Mouse (Mus musculus): Measurements from ENCODE around the gene Nceh1.
"Not testable (repeated sequence)": the region's sequence is repeated elsewhere in the genome, so short reads cannot be mapped to it uniquely, and the experiment has no call there.

The Nceh1 gene

GRCm38 (mm10) chr3:27228530-27229309 is 46.0 kb downstream of the Nceh1 start:
- DNase-seq (ENCODE audit: low read depth, low spot score), result no peak

DNA sequence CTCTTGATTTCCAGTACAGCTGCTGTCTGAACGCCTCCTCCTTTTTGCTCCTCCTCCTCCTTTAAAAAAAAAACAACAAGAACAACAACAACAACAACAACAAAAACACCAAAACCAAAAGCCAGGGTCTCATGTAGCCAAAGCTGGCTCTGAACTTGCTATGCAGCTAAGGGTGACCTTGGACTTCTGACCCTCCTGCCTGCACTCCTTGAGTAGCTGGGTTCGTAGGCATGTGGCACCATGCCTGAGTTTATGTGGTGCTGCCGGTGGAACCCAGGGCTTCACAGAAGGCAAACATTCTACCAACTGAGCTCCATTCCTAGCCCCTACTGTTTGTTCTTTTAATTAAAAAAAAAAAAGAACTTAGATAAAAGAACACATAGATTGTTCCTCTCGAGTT is 50.6 kb downstream of the Nceh1 start:
- DNase-seq (ENCODE audit: low read depth, low spot score), result no peak

DNA sequence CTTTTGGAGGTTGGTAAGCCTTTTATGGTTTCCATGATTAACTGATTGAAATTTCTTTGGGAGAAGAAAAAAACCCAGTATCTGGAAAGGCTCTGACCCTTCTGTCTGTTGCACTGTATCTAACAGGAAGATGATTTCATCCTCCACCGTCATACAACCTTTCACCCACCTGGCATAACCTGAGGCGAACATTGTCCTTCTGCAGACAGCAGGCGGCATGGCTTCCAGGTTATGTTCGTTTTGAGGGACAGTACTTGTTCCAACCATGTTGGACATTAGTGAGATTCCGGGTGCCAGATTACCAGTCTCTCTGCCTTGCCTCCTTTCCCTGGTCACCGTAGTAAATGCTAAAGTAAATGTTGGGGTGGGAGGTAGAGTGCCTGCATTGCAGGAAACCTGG is 51.1 kb downstream of the Nceh1 start:
- no peak for DNase-seq (ENCODE audit: low read depth, low spot score)

GRCm38 (mm10) chr3:27234976-27235375 is 52.2 kb downstream of the Nceh1 start:
- DNase-seq (ENCODE audit: low read depth, low spot score), result no peak

DNA sequence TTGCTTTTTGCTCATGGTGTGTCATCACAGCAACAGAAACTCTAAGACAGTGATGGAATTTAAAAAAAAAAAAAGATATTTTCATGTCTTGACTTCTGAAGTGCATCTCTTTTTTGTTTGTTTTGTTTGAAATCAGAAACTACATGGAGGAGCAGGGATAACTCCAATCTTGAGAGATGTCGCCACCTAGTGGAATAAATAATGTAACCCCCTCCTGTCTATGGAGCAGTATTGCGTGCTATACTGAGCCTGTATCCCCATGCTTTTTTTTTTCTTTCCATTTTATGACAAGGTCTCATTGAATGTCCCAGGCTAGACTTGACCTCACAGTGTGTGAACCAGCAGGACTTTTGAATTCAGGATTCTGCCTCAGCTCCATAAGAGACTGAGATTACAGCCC is 54.5 kb downstream of the Nceh1 start:
- DNase-seq (ENCODE audit: low read depth, low spot score), result peak; percentile 68

GRCm38 (mm10) chr3:27238563-27238962 is 55.8 kb downstream of the Nceh1 start:
- no peak for DNase-seq (ENCODE audit: low read depth, low spot score)

GRCm38 (mm10) chr3:27239568-27239967 is 56.8 kb downstream of the Nceh1 start:
- DNase-seq (ENCODE audit: low read depth, low spot score), result peak; percentile 82

DNA sequence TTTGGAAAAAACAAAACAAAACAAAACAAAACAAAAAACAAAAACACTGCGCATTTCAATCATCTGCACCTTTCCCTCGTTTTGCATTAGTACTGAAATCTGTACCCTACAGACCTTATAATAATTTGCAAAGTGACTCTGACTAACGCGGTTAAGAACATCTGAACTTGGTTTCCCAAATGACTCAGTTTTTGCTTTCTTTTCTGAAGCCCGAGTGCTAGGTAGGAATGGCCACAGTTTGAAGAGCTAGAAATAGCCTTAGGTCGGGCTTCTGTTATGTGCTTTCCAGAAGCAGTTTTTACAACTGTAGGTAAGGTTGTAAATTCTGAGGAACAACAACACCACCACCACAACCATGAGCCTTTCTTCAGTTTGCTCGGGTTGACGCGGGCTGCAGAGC is 59.1 kb downstream of the Nceh1 start:
- DNase-seq (ENCODE audit: low read depth, low spot score), result no peak

- DNase-seq (ENCODE audit: low read depth, low spot score), result no peak
These were observed 63.4 kb downstream of the Nceh1 start for GRCm38 (mm10) chr3:27246166-27246565.

DNA sequence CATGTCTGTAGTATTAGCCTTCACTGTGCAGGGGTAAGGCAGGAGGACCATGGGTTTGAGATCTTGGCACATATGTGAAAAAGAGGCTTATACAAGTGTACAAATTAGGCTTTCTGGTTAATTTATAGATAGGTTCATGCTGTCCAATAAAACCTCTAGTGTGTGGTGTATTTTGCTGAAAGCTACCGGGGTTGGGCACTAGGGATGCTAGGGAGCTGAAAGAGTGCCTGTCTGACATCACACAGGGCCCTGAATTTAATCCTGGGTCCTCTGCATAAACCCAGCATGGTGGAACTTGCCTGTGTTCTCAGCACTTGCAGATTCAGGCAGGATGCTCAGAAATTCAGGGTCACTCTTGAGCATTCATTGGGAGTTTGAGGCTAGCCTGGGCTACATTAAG is 65.0 kb downstream of the Nceh1 start:
- DNase-seq (ENCODE audit: low read depth, low spot score), result no peak

DNA sequence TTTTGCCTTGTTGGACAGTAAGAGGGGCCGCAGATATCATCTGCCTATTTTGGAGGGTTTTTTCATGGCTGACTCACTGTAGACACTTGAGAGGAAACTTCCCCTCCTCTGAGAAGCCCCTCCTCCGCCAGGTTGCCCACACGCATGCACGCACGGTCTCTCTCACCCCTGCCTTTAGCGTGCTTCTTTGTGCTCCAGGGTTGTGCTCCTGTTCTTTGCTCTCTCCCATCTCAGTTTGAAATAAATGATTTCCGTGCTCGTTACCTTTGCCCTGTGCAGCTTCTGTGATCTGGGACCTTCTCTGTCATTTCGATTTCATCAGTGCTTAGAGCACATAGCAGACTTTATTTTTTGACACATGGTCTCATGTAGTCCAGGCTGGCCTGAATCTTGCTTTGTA is 66.3 kb downstream of the Nceh1 start:
- no peak for DNase-seq (ENCODE audit: low read depth, low spot score)

GRCm38 (mm10) chr3:27250936-27251335 is 68.2 kb downstream of the Nceh1 start:
- DNase-seq (ENCODE audit: low read depth, low spot score), result no peak

- no peak for DNase-seq (ENCODE audit: low read depth, low spot score)
These were observed 75.7 kb downstream of the Nceh1 start for GRCm38 (mm10) chr3:27258461-27258860.

DNA sequence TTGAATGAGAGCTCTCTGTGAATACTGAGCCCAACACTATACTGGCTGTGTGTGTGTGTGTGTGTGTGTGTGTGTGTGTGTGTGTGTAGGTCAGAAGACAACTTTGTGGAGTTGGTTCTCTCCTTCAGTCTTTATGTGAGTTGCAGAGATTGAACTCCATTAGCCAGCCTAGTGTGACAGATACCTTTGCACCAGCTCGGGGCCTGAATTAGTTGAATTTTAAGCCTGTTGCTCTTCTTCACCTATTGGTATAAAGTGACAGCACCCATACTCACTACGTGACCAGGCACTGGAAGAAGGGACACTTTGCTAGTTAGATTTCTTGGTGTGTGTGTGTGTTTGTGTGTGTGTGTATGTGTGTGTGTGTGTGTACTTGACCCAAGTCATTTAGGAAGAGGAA is 77.6 kb downstream of the Nceh1 start:
- DNase-seq (ENCODE audit: low read depth, low spot score), result no peak

DNA sequence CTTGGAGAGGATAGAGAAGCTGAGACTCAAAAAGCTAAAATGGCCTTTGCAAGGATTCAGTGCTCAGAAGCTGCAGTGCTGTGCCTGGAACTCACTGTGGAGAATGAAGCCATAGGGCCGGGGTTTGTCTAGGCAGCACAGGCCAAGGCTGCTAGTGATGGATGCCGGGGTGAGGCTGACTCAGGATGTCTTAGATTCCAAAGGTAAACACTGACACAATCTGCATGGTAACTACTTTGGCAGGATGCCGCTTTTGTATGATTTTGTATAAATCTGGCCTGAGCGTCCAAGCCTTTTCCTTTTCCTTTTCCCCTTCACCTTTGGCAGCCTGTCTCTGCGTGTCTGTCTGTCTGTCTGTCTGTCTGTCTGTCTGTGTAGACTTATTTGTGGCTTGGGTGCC is 84.6 kb downstream of the Nceh1 start:
- DNase-seq (ENCODE audit: low read depth, low spot score), result no peak

DNA sequence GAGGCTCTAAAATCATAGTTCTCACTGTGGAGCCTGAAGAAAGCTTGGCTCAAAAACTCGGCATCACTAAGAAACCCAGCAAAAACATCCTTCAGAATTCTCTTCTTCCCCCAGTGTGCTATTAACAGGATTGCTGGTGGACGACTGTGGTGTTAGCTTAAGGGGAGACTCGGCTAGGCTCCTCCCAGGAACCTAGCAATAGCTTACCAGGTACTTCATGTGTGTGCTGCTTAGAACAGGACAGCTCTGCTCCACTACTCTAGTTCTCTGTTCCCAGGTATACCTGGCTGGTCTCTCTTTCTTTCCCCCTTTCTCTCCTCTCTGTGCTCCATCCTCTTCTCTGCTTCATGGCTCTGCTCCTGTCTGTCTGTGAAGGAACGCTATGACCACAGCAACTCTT is 85.1 kb downstream of the Nceh1 start:
- DNase-seq (ENCODE audit: low read depth, low spot score), result no peak

- no peak for DNase-seq (ENCODE audit: low read depth, low spot score)
These were observed 86.4 kb downstream of the Nceh1 start for GRCm38 (mm10) chr3:27269151-27269550.

DNA sequence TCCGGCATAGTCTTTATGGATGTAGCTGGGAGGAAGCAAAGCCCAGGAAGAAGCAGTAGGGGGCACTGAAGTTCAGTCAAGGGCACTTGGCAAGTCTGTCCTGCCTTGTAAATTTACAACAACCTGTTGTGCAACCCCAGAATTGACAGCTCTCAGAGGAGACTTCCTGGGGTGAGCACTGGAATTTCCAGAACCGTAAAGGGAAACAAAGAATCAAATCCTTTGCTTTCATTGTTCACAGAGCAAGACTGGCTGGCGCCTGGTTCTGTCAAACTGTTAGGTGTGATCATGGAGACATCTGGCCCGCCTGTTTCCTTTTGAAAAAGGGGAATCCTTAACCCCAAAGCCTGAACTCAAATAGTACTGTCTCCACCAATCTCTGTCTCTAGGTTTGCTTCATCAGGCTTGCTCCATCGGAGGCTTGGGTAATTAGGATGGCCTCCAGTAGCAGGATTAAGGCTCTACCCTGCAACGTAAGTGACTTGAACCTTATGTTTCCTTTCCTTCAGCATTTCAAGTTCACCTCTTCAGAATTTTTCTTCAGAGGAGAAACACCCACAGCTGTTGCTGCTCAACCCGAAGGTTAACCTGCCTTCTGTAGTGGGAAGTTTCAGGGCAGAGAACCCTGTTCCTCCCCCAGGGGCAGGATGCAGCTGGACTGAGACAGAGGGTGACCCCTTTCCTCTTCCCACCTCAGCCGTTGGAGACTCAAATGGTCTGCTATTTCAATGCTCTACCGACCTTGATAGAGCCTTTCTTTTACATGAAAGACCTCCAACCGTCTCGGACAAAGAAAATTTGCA is 87.6 kb downstream of the Nceh1 start:
- DNase-seq (ENCODE audit: low read depth, low spot score), result peak; percentile 95

- no peak for DNase-seq (ENCODE audit: low read depth, low spot score)
These were observed 90.4 kb downstream of the Nceh1 start for GRCm38 (mm10) chr3:27272926-27273745.

- not testable (repeated sequence) for DNase-seq (ENCODE audit: low read depth, low spot score)
These were observed 96.6 kb downstream of the Nceh1 start for GRCm38 (mm10) chr3:27279286-27279925.

DNA sequence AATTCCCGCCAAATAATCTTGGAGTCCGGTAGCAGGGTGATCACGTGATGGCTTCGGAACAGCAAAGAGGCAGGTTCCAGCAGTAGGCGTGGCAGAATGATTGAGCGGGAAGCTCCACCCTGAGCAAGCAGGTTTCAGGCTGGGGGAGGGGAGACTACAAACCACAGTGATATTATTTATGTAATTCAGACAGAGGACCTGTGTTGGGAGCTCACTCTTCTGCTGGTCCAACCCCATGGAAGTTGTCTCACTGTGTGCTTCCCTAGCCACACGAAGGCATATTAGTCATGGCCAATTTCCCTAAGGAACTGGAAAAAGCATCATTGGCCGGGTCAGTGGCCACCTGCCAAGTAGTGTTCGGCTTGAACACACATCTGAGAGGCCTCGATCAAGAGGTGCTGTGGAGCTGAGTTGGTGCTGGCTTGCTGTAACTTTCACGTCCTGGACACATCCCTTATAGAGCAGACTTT is 97.5 kb downstream of the Nceh1 start:
- peak; percentile 41 for DNase-seq (ENCODE audit: low read depth, low spot score)

Data from R1 (cell line).